Mouse (Mus musculus) hindbrain, embryonic 13.5 days (tissue): ENCODE measurements at regions not wholly inside any gene's neighbourhood (a gene's known extent, or its start where the extent isn't known, plus 50 kb on each side); places are given as distances from the start of the nearest gene placed in this dataset.

Source experiments
- ATAC-seq: fragments of 200-750 bp; cut with Nextera tagmentation; 2 replicates; pipeline ENCODE4 v1.8.0; 2017; ENCODE audit warnings: moderate TSS enrichment; ENCODE audit not compliant: low FRiP score
- H3K27ac ChIP-seq: fragments of 300-500 bp; sonication (generic); 2 replicates; pipeline ENCODE4 v1.5.1; 2015; ENCODE audit warnings: inconsistent platforms, mild to moderate bottlenecking, moderate library complexity
- H3K27me3 ChIP-seq: fragments of 300-500 bp; sonication (generic); 2 replicates; pipeline ENCODE4 v1.6.1; 2015; ENCODE audit warnings: mild to moderate bottlenecking, inconsistent platforms
- H3K36me3 ChIP-seq: fragments of 300-500 bp; sonication (generic); 2 replicates; pipeline ENCODE4 v1.6.1; 2015; ENCODE audit warnings: mild to moderate bottlenecking, inconsistent platforms
- H3K4me1 ChIP-seq: fragments of 300-500 bp; sonication (generic); replicated peaks from 2 replicates; pipeline ENCODE4 v1.6.1; 2015; ENCODE audit warnings: inconsistent platforms
- H3K4me2 ChIP-seq: fragments of 300-500 bp; sonication (generic); 2 replicates; pipeline ENCODE4 v1.6.1; 2015; ENCODE audit warnings: inconsistent platforms, mild to moderate bottlenecking, moderate library complexity
- H3K4me3 ChIP-seq: fragments of 300-500 bp; sonication (generic); 2 replicates; pipeline ENCODE4 v1.5.1; 2015; ENCODE audit warnings: mild to moderate bottlenecking, inconsistent platforms
- H3K9ac ChIP-seq: fragments of 300-500 bp; sonication (generic); 2 replicates; pipeline ENCODE4 v1.6.1; 2015; ENCODE audit warnings: mild to moderate bottlenecking, inconsistent platforms
- H3K9me3 ChIP-seq: fragments of 300-500 bp; sonication (generic); 2 replicates; pipeline ENCODE4 v1.6.1; 2016; ENCODE audit warnings: inconsistent platforms
- WGBS: fragments of 180-500 bp; shearing (Covaris S2); methylation state at CpG from one replicate; pipeline ENCODE4 v1.1.7; 2015; 5-methylcytosine and 5-hydroxymethylcytosine counted together

- no peak overlapping the region for H3K4me2 ChIP-seq
- H3K9me3 ChIP-seq, result no peaks in the 10 kb centered on the region
- no peak overlapping the region for H3K4me3 ChIP-seq
- peaks cover 8% of the 10 kb centered on the region; the same call in 1 of the 2 replicates for H3K27me3 ChIP-seq
- 35% methylated on average over 2 of the region's 2 CpGs for WGBS
- ATAC-seq, result peak; percentile 66; the same call in 1 of the 2 replicates
- H3K27ac ChIP-seq, result no peak overlapping the region
- H3K36me3 ChIP-seq, result no peaks in the 10 kb centered on the region
- 0 out of 2 replicates have a peak, but pooled peaks cover 5% of the 10 kb centered on the region for H3K4me1 ChIP-seq
- H3K9ac ChIP-seq, result no peak overlapping the region
Measured at GRCm38 (mm10) chr9:100097028-100097427, 221.1 kb upstream of the Sox14 start.

- 28% methylated on average over 7 of the region's 7 CpGs for WGBS
- Histone ChIP-seq H3K36me3 (no peaks in the 10 kb centered on the region), H3K4me3 (no peak overlapping the region), H3K27ac (no peak overlapping the region), H3K4me2 (no peak overlapping the region), H3K27me3 (peaks cover 7% of the 10 kb centered on the region; the same call in 1 of the 2 replicates), H3K9ac (no peak overlapping the region), H3K9me3 (no peaks in the 10 kb centered on the region), H3K4me1 (0 out of 2 replicates have a peak, but pooled peaks cover 5% of the 10 kb centered on the region)
- ATAC-seq, result no peak
Measured at GRCm38 (mm10) chr9:100095559-100095959, 219.6 kb upstream of the Sox14 start.

- Histone ChIP-seq H3K27me3 (peaks cover 4% of the 10 kb centered on the region; the same call in 1 of the 2 replicates), H3K27ac (no peak overlapping the region), H3K4me3 (no peak overlapping the region), H3K9me3 (no peaks in the 10 kb centered on the region), H3K4me2 (no peak overlapping the region), H3K36me3 (no peaks in the 10 kb centered on the region), H3K4me1 (0 out of 2 replicates have a peak, but pooled peaks cover 5% of the 10 kb centered on the region), H3K9ac (no peak overlapping the region)
- no peak for ATAC-seq
- WGBS, result 75% methylated on average over 6 of the region's 6 CpGs
Measured at GRCm38 (mm10) chr9:100094956-100095558, 219.1 kb upstream of the Sox14 start.

GRCm38 (mm10) chr9:100071141-100071540 lies 195.2 kb upstream of the Sox14 start:
- Histone ChIP-seq H3K27me3 (no peaks in the 10 kb centered on the region), H3K4me2 (no peak overlapping the region), H3K36me3 (no peaks in the 10 kb centered on the region), H3K4me3 (no peak overlapping the region), H3K9ac (no peak overlapping the region), H3K9me3 (no peaks in the 10 kb centered on the region), H3K4me1 (no peaks in the 10 kb centered on the region), H3K27ac (no peak overlapping the region)
- ATAC-seq, result no peak
- WGBS, result 94% methylated on average over 5 of the region's 5 CpGs

- Histone ChIP-seq H3K27ac (no peak overlapping the region), H3K27me3 (no peaks in the 10 kb centered on the region), H3K4me3 (no peak overlapping the region), H3K36me3 (no peaks in the 10 kb centered on the region; the same call in 1 of the 2 replicates), H3K4me1 (no peaks in the 10 kb centered on the region), H3K4me2 (no peak overlapping the region), H3K9me3 (0 out of 2 replicates have a peak, but pooled peaks cover 3% of the 10 kb centered on the region), H3K9ac (no peak overlapping the region)
- 90% methylated on average over 1 of the region's 1 CpGs for WGBS
- ATAC-seq, result no peak
Measured at GRCm38 (mm10) chr9:100058541-100058940, 182.6 kb upstream of the Sox14 start.

GRCm38 (mm10) chr9:100046213-100046807 lies 170.3 kb upstream of the Sox14 start:
- Histone ChIP-seq H3K27ac (no peak overlapping the region), H3K9me3 (0 out of 2 replicates have a peak, but pooled peaks cover 5% of the 10 kb centered on the region), H3K9ac (no peak overlapping the region), H3K4me1 (peaks cover 16% of the 10 kb centered on the region), H3K4me3 (no peak overlapping the region), H3K4me2 (no peak overlapping the region), H3K27me3 (0 out of 2 replicates have a peak, but pooled peaks cover 2% of the 10 kb centered on the region), H3K36me3 (no peaks in the 10 kb centered on the region)
- 46% methylated on average over 13 of the region's 13 CpGs for WGBS
- ATAC-seq, result no peak

GRCm38 (mm10) chr9:100045636-100046035 lies 169.7 kb upstream of the Sox14 start:
- H3K4me3 ChIP-seq, result no peak overlapping the region
- 0 out of 2 replicates have a peak, but pooled peaks cover 5% of the 10 kb centered on the region for H3K9me3 ChIP-seq
- 38% methylated on average over 5 of the region's 5 CpGs for WGBS
- no peaks in the 10 kb centered on the region for H3K36me3 ChIP-seq
- H3K4me1 ChIP-seq, result peaks cover 16% of the 10 kb centered on the region
- no peak overlapping the region for H3K4me2 ChIP-seq
- no peak for ATAC-seq
- no peak overlapping the region for H3K27ac ChIP-seq
- 0 out of 2 replicates have a peak, but pooled peaks cover 2% of the 10 kb centered on the region for H3K27me3 ChIP-seq
- H3K9ac ChIP-seq, result no peak overlapping the region

GRCm38 (mm10) chr9:100041776-100042175 lies 165.8 kb upstream of the Sox14 start:
- Histone ChIP-seq H3K9me3 (no peaks in the 10 kb centered on the region), H3K4me2 (no peak overlapping the region), H3K36me3 (no peaks in the 10 kb centered on the region), H3K4me1 (peaks cover 16% of the 10 kb centered on the region), H3K9ac (no peak overlapping the region), H3K27me3 (no peaks in the 10 kb centered on the region), H3K27ac (no peak overlapping the region), H3K4me3 (no peak overlapping the region)
- no peak; the same call in 1 of the 2 replicates for ATAC-seq
- WGBS, result 59% methylated on average over 6 of the region's 6 CpGs

- no peak overlapping the region for H3K4me3 ChIP-seq
- no peaks in the 10 kb centered on the region for H3K9me3 ChIP-seq
- H3K9ac ChIP-seq, result no peak overlapping the region
- H3K27ac ChIP-seq, result no peak overlapping the region
- H3K4me2 ChIP-seq, result no peak overlapping the region
- 58% methylated on average over 5 of the region's 5 CpGs for WGBS
- no peaks in the 10 kb centered on the region for H3K36me3 ChIP-seq
- H3K4me1 ChIP-seq, result no peaks in the 10 kb centered on the region
- no peak for ATAC-seq
- H3K27me3 ChIP-seq, result no peaks in the 10 kb centered on the region
Measured at GRCm38 (mm10) chr9:100023641-100024040, 147.7 kb upstream of the Sox14 start.

GRCm38 (mm10) chr9:100022035-100022434 lies 146.1 kb upstream of the Sox14 start:
- no peaks in the 10 kb centered on the region for H3K9me3 ChIP-seq
- H3K27ac ChIP-seq, result no peak overlapping the region
- H3K27me3 ChIP-seq, result no peaks in the 10 kb centered on the region
- no peaks in the 10 kb centered on the region for H3K4me1 ChIP-seq
- no peaks in the 10 kb centered on the region for H3K36me3 ChIP-seq
- H3K4me3 ChIP-seq, result no peak overlapping the region
- ATAC-seq, result no peak
- H3K4me2 ChIP-seq, result no peak overlapping the region
- H3K9ac ChIP-seq, result no peak overlapping the region
- 76% methylated on average over 3 of the region's 3 CpGs for WGBS

GRCm38 (mm10) chr9:99995204-99995603 lies 119.2 kb upstream of the Sox14 start:
- Histone ChIP-seq H3K27me3 (peaks cover 25% of the 10 kb centered on the region), H3K27ac (no peak overlapping the region), H3K4me2 (peak overlapping the region; percentile 59), H3K9ac (no peak overlapping the region), H3K36me3 (no peaks in the 10 kb centered on the region), H3K4me1 (peaks cover 17% of the 10 kb centered on the region), H3K4me3 (no peak overlapping the region), H3K9me3 (no peaks in the 10 kb centered on the region)
- ATAC-seq, result no peak; the same call in 1 of the 2 replicates
- WGBS, result 33% methylated on average over 8 of the region's 8 CpGs

DNA sequence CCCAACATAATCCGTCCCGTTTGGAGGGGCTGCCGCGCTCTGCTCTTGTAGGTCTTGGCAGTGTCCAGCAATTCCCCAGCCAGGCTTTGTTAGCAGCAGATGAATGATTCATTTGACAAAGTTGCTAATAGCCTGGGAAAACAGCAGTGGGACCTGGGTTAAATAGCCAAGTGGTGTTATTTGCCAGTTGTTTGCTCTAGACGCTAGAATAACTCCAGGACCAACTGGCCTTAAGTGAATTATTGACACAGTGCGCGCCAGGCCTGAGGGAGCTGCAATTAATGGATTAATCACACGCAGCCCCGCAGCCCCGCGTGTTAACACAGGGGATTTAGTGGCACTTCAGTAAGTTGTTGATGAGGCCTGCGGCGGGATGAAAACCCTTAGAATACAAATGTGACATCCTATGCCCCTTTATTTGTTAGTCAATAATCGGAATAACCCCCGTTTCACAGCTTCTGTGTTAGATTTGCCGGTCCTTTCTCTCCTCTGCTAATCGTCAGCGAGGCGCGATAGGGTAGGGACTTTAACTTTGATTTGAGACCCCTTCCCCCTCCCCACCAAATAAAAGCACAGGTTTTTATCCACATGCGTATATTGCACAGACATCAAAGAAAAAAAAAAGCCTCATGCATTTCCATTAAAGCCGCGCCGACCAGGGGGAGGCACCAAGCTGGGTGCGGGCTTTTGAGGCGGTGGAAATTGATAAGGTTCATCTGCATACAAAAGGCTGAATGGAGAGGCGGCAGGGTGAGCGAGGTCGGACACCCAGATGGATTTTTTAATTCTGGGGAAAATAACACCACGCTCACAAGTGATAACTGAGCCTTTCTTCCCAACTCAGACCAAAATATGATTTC lies 118.5 kb upstream of the Sox14 start:
- no peaks in the 10 kb centered on the region for H3K9me3 ChIP-seq
- no peaks in the 10 kb centered on the region for H3K36me3 ChIP-seq
- H3K9ac ChIP-seq, result peak overlapping the region; percentile 46
- 1% methylated on average over 30 of the region's 30 CpGs for WGBS
- peaks cover 17% of the 10 kb centered on the region for H3K4me1 ChIP-seq
- H3K4me3 ChIP-seq, result peak overlapping the region; percentile 33
- peak overlapping the region; percentile 36; the same call in 1 of the 2 replicates for H3K27ac ChIP-seq
- peaks cover 23% of the 10 kb centered on the region for H3K27me3 ChIP-seq
- ATAC-seq, result peak; percentile 63
- peak overlapping the region; percentile 59 for H3K4me2 ChIP-seq
